Mouse (Mus musculus): ENCODE results near the gene Iqca. TPM values are rescaled to one million over a fixed set of nuclear protein-coding genes. Genes with fewer than 3 reads are reported as not detected.

Iqca gene
- polyA plus RNA-seq, 1 experiment from 2014 or later = 0.24 TPM

- H3K36me3 ChIP-seq = no peaks in the 10 kb centered on the region
- no peak for ATAC-seq
- no peaks in the 10 kb centered on the region for H3K9me3 ChIP-seq
- WGBS = 93% methylated on average over 12 of the region's 12 CpGs
- H3K4me2 ChIP-seq (replicated peaks) = no peak overlapping the region
- no peaks in the 10 kb centered on the region for H3K27me3 ChIP-seq (replicated peaks)
- no peak overlapping the region for H3K9ac ChIP-seq
- no peaks in the 10 kb centered on the region for H3K4me1 ChIP-seq (replicated peaks)
- no peak overlapping the region for H3K4me3 ChIP-seq (replicated peaks)
- H3K27ac ChIP-seq = no peak overlapping the region
Measured at GRCm38 (mm10) chr1:90124561-90124960, 28.6 kb downstream of the Iqca start.

DNA sequence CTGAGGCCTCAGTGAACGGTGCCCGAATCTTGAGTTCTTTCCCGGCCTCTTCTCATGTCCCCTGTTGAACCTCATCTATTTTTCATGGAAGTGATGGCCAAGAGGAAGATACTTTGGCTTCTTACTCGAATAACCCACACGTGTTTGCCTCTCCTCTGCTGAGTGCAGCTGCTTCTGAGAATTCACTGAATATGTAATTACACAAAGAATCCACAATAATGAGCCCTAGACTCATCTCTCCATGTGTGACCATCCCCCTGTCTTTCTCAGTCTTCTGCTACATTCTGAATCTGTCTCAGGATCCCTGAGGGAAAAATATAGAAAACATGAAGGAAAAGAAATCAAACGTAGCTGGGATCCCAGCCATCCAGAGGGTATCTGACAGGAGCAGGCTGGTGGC lies 32.5 kb downstream of the Iqca start:
- Histone ChIP-seq H3K4me2 (replicated peaks) (no peak overlapping the region), H3K9ac (no peak overlapping the region), H3K4me3 (replicated peaks) (no peak overlapping the region), H3K9me3 (no peaks in the 10 kb centered on the region), H3K27me3 (replicated peaks) (no peaks in the 10 kb centered on the region), H3K4me1 (replicated peaks) (no peaks in the 10 kb centered on the region; the same call in 1 of the 2 replicates), H3K27ac (no peak overlapping the region), H3K36me3 (no peaks in the 10 kb centered on the region)
- 85% methylated on average over 6 of the region's 6 CpGs for WGBS
- no peak for ATAC-seq

GRCm38 (mm10) chr1:90119214-90119613 lies 34.0 kb downstream of the Iqca start:
- 56% methylated on average over 12 of the region's 12 CpGs for WGBS
- Histone ChIP-seq H3K36me3 (no peaks in the 10 kb centered on the region), H3K9me3 (no peaks in the 10 kb centered on the region), H3K4me3 (replicated peaks) (no peak overlapping the region), H3K27me3 (replicated peaks) (no peaks in the 10 kb centered on the region), H3K27ac (no peak overlapping the region), H3K9ac (no peak overlapping the region), H3K4me1 (replicated peaks) (peaks cover 3% of the 10 kb centered on the region; the same call in 1 of the 2 replicates), H3K4me2 (replicated peaks) (no peak overlapping the region)
- ATAC-seq = no peak

GRCm38 (mm10) chr1:90117207-90117606 lies 36.0 kb downstream of the Iqca start:
- Histone ChIP-seq H3K4me1 (replicated peaks) (peaks cover 3% of the 10 kb centered on the region; the same call in 1 of the 2 replicates), H3K9me3 (no peaks in the 10 kb centered on the region), H3K27ac (no peak overlapping the region), H3K36me3 (no peaks in the 10 kb centered on the region), H3K9ac (no peak overlapping the region), H3K27me3 (replicated peaks) (no peaks in the 10 kb centered on the region), H3K4me3 (replicated peaks) (no peak overlapping the region), H3K4me2 (replicated peaks) (no peak overlapping the region)
- WGBS = 76% methylated on average over 7 of the region's 7 CpGs
- ATAC-seq = no peak

DNA sequence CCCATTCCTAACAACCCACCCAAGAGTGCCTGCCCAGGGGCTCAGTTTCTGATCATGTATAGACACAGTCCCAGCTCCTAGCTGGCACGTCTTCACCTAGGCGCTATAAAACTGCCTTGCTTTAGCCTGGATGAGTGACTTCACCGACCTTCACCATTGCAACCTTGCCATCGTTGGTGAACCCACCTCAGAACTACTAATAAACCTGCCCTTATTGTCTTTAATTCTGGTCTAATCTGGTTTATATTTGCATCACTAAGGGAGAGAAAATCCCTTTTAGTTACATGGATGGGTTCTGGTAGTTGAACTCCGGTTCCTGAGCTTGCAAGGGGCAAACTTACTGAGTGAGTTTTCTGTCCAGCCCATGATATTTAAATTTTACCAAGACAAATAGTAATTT lies 38.6 kb downstream of the Iqca start:
- Histone ChIP-seq H3K36me3 (no peaks in the 10 kb centered on the region), H3K27ac (no peak overlapping the region), H3K4me3 (replicated peaks) (no peak overlapping the region), H3K9ac (no peak overlapping the region), H3K4me2 (replicated peaks) (no peak overlapping the region), H3K4me1 (replicated peaks) (peaks cover 7% of the 10 kb centered on the region; the same call in 1 of the 2 replicates), H3K9me3 (no peaks in the 10 kb centered on the region), H3K27me3 (replicated peaks) (no peaks in the 10 kb centered on the region)
- 86% methylated on average over 5 of the region's 5 CpGs for WGBS
- no peak for ATAC-seq

DNA sequence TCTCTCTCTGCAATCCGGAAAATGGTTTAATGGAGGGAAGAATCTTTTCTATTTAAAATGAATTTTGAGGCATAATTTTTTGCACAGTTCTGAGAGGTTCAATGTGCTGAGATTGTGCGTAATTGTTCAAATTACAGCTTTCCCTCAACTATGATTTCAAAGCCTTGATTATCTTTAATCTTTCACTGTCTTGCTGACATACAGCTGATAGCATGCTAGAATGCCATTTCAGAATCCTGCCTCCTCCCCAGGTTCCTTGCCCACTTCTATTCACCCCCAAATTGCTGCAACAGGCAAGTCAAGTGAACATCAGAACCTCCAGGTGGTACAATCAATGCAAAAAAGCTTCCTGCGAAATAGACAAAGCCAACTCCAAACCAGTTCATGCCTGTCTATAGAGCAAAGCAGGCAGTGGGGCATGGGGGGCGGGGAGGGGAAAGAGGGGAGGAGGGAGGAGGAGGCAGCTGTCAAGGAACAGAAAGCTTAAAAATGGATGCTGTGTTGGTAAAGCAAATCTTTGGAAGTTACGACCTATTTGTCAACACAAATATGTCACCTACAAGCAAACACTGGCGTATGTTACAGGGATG lies 39.5 kb downstream of the Iqca start:
- WGBS = 86% methylated on average over 6 of the region's 6 CpGs
- ATAC-seq = no peak
- no peak overlapping the region for H3K9ac ChIP-seq

DNA sequence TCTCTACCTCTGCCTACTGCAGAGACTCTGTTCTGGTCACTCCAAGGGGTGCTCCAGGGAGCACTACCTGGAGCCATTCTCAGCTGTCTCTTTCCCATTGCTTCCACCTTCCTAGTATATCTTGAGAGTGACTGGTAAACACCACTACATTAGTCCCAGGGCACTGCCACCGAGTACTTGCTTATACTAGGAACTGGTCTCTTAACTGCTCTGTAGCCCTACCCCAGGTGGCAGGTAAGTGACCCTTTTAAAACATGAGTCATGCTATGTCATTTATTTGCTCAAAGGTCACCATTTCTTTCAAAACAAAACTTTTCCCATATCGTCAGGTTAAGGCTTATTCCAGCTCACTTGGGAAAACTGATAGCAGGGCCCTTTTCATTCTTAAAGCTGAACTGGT lies 40.5 kb downstream of the Iqca start:
- H3K9ac ChIP-seq = no peak overlapping the region
- peak; percentile 66 for ATAC-seq
- H3K27ac ChIP-seq = no peak overlapping the region
- no peaks in the 10 kb centered on the region for H3K9me3 ChIP-seq
- no peak overlapping the region for H3K4me2 ChIP-seq (replicated peaks)
- H3K36me3 ChIP-seq = no peaks in the 10 kb centered on the region
- no peaks in the 10 kb centered on the region for H3K27me3 ChIP-seq (replicated peaks)
- H3K4me3 ChIP-seq (replicated peaks) = no peak overlapping the region
- peaks cover 7% of the 10 kb centered on the region; the same call in 1 of the 2 replicates for H3K4me1 ChIP-seq (replicated peaks)
- 62% methylated on average over 2 of the region's 2 CpGs for WGBS

More for the DNA sequence above, 39.5 kb downstream of the Iqca start:
- Histone ChIP-seq H3K4me1 (replicated peaks) (peaks cover 7% of the 10 kb centered on the region; the same call in 1 of the 2 replicates), H3K27ac (no peak overlapping the region), H3K9me3 (no peaks in the 10 kb centered on the region), H3K4me2 (replicated peaks) (no peak overlapping the region), H3K27me3 (replicated peaks) (no peaks in the 10 kb centered on the region), H3K4me3 (replicated peaks) (no peak overlapping the region), H3K36me3 (no peaks in the 10 kb centered on the region)

DNA sequence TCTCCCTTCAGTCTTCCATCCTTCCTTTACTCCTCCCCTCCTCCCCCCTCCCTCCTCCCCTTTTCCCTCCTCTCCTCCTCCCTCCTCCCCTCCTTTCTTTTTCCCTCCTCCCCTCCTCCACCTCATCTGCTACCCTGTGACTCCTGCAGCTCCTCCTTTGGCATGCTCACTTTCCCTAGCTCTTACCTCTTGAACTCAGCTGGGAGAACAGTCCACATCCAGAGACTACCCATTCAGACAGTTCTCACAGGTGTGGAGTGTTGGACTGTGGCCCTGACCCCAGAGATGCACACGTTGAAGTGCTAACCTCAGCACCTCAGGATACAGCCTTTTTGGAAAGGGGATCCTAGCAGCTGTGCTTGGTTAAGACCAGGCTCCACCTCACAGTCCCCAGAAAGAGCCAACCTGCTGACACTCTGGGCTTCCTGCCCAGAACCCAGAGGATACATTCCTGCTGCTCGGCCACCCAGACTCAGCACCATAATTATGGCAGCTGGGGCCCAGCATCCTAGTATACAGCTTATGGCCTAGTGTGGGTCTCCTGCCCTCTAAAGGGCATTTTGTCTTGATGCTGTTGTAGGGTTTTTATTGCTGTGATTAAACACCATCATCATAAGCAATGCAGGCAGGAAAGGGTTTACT lies 41.9 kb downstream of the Iqca start:
- peak; percentile 63; the same call in 1 of the 2 replicates for ATAC-seq
- Histone ChIP-seq H3K9me3 (no peaks in the 10 kb centered on the region), H3K4me1 (replicated peaks) (peaks cover 7% of the 10 kb centered on the region; the same call in 1 of the 2 replicates), H3K27ac (no peak overlapping the region), H3K4me2 (replicated peaks) (no peak overlapping the region), H3K4me3 (replicated peaks) (no peak overlapping the region), H3K27me3 (replicated peaks) (no peaks in the 10 kb centered on the region), H3K36me3 (no peaks in the 10 kb centered on the region), H3K9ac (no peak overlapping the region)
- 37% methylated on average over 2 of the region's 2 CpGs for WGBS

GRCm38 (mm10) chr1:90103896-90104487 lies 49.2 kb downstream of the Iqca start:
- Histone ChIP-seq H3K36me3 (no peaks in the 10 kb centered on the region), H3K27ac (0 out of 2 replicates have a peak overlapping the region, but pooled peaks have one; percentile 6), H3K9ac (no peak overlapping the region), H3K4me2 (replicated peaks) (no peak overlapping the region), H3K4me3 (replicated peaks) (no peak overlapping the region), H3K4me1 (replicated peaks) (peaks cover 7% of the 10 kb centered on the region; the same call in 1 of the 2 replicates), H3K27me3 (replicated peaks) (no peaks in the 10 kb centered on the region), H3K9me3 (no peaks in the 10 kb centered on the region)
- 40% methylated on average over 8 of the region's 8 CpGs for WGBS
- ATAC-seq = no peak

DNA sequence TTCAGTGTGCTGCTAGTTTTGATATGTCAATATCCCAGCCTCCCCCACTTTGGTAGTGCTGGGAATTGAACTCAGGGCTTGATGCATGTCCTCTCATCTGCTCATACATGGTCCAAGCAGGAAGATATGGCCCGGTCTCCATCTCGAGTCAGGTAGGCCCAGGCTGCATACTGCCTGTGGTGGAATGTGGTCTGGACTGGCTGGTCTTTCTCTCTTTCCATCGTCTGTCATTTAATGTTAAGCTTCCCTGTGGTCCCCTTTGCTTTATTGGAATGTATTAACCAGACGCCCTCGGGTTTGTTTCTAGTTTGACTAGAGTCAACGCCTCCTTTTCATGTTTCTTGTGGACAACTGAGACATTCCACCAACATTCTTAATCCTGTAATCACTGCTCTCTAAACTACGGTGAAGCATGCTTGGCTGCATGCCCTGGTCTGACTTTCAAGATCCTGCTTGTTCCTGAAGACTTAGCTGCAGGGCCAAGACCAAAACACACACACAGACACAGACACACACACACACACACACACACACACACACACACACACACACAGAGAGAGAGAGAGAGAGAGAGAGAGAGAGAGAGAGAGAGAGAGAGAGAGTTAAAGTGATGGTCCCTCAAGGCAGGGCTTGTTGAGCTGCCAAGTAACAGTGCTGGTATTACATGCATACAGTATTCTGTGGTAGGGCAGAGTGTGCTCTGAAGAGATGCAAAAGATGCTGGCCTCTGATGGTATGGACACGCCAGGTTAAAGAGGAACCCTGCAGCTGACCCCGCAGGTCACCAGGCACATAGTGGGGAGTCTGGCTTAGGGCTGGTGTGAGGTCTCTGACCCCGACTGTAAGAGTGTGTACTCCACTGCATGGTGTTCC lies 52.6 kb downstream of the Iqca start:
- Histone ChIP-seq H3K4me1 (replicated peaks) (peaks cover 7% of the 10 kb centered on the region; the same call in 1 of the 2 replicates), H3K9me3 (no peaks in the 10 kb centered on the region), H3K4me3 (replicated peaks) (no peak overlapping the region), H3K9ac (no peak overlapping the region), H3K4me2 (replicated peaks) (no peak overlapping the region), H3K27ac (0 out of 2 replicates have a peak overlapping the region, but pooled peaks have one; percentile 7), H3K27me3 (replicated peaks) (no peaks in the 10 kb centered on the region), H3K36me3 (no peaks in the 10 kb centered on the region)
- 53% methylated on average over 10 of the region's 10 CpGs for WGBS
- peak; percentile 77 for ATAC-seq

- Histone ChIP-seq H3K27ac (no peak overlapping the region), H3K36me3 (no peaks in the 10 kb centered on the region), H3K9me3 (no peaks in the 10 kb centered on the region), H3K9ac (no peak overlapping the region), H3K4me2 (replicated peaks) (no peak overlapping the region), H3K27me3 (replicated peaks) (no peaks in the 10 kb centered on the region), H3K4me3 (replicated peaks) (no peak overlapping the region), H3K4me1 (replicated peaks) (no peaks in the 10 kb centered on the region)
- ATAC-seq = no peak
- 80% methylated on average over 10 of the region's 10 CpGs for WGBS
Measured at GRCm38 (mm10) chr1:90092816-90093493, 60.2 kb downstream of the Iqca start.
